Mouse (Mus musculus) left cerebral cortex, postnatal 25 days (tissue): ENCODE data around the gene Pcgf6. TPM values are rescaled to one million over a fixed set of nuclear protein-coding genes. Genes with fewer than 3 reads are reported as not detected.

ENCODE experiments used
- total RNA-seq, 2 experiments: library from RNA; stranded (reverse); gene quantifications; 2 replicates each; pipeline ENCODE4 v1.2.3; 2021

Pcgf6 gene
- total RNA-seq, 2 experiments from 2014 or later = 16.2 to 17.8 TPM

Other genes with a start within 250 kb of the Pcgf6 start
- 100 to 1,000 TPM; 208 to 211 TPM for gene Ina, start 36.2 kb downstream of the Pcgf6 start, total RNA-seq
- 10 to 100 TPM; 73.0 to 74.4 TPM for gene Nt5c2, start 35.8 kb downstream of the Pcgf6 start, total RNA-seq
- gene Taf5, start 16.8 kb upstream of the Pcgf6 start, total RNA-seq = 1 to 10 TPM; 6.6 to 6.7 TPM
- 100 to 1,000 TPM; 749 to 817 TPM for gene Usmg5, start 39.7 kb upstream of the Pcgf6 start, total RNA-seq
- gene Pdcd11, start 39.9 kb upstream of the Pcgf6 start, total RNA-seq = 10 to 100 TPM; 14.6 to 14.7 TPM
- gene Calhm2, start 87.4 kb upstream of the Pcgf6 start, total RNA-seq = 1 to 10 TPM; 5.3 to 8.4 TPM
- not detected for gene Calhm1, start 93.3 kb upstream of the Pcgf6 start, total RNA-seq
- not detected for gene Calhm3, start 106.9 kb upstream of the Pcgf6 start, total RNA-seq
- gene Neurl1a, start 127.9 kb upstream of the Pcgf6 start, total RNA-seq = 100 to 1,000 TPM; 188 to 191 TPM